Mouse (Mus musculus): ENCODE results near the gene Tbr1. TPM values are rescaled to one million over a fixed set of nuclear protein-coding genes. Genes with fewer than 3 reads are reported as not detected.

Tbr1 gene
- polyA plus RNA-seq, 1 experiment = 0.22 TPM

DNA sequence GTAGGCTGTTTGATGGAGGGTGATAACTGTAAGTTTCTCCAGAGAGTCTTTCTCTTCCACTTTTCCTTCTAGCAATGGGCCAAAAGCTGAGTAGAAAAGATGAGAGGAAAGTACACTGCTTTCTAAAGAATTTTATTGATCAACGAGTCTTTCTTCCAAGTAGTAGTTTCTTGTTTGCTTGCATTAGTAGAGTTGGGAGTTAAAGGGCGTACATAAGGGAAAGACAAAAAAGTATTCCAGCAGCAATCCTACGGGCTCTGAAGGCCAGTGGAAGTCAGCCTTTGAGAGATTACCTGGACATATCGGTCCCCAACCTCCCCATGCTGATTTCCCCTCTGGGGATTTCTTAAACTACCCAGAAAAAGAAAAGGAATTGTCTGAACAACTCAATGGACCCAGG lies 8.0 kb downstream of the Tbr1 start:
- no peak overlapping the region for H3K27ac ChIP-seq (ENCODE audit: control insufficient read depth, insufficient read depth, low read length)
- H3K4me1 ChIP-seq (replicated peaks; ENCODE audit: control insufficient read depth, insufficient read depth, low read length) = peaks cover 13% of the 10 kb centered on the region
- no peak for DNase-seq
- TF ChIP-seq CTCF (IDR thresholded peaks at IDR 0.05; ENCODE audit: borderline replicate concordance, control insufficient read depth, extremely low read depth, insufficient read depth, low read length, poor library complexity) = no peak
- TF ChIP-seq POLR2A (IDR thresholded peaks at IDR 0.05; ENCODE audit: control insufficient read depth, extremely low read depth, insufficient read depth, low read length, poor library complexity) = no peak
- peaks cover 42% of the 10 kb centered on the region for H3K27me3 ChIP-seq (ENCODE audit: control insufficient read depth, insufficient read depth, low read length)
- no peaks in the 10 kb centered on the region for H3K36me3 ChIP-seq (ENCODE audit: control insufficient read depth, insufficient read depth, low read length)
- H3K4me3 ChIP-seq (ENCODE audit: control insufficient read depth, insufficient read depth, low read length) = no peak overlapping the region
- WGBS = 53% methylated on average over 4 of the region's 4 CpGs

DNA sequence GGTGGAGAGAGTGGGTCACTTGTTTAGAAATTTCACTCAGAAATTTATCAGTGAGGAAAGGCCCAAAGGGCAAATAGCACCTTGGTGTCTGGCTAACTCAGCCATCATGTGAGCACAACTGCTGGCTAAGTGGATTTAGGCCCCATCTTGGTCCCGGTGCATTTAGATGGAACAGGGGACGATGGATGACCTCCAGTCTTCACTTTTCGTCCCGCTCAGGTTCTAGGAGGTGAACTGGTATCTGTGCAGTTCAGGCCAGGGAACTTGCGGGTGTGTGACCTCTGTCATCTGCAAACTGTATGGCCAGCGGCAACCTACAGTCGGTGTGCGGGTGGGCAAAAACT lies 8.4 kb downstream of the Tbr1 start:
- peaks cover 43% of the 10 kb centered on the region for H3K27me3 ChIP-seq (ENCODE audit: control insufficient read depth, insufficient read depth, low read length)
- no peaks in the 10 kb centered on the region for H3K36me3 ChIP-seq (ENCODE audit: control insufficient read depth, insufficient read depth, low read length)
- H3K27ac ChIP-seq (ENCODE audit: control insufficient read depth, insufficient read depth, low read length) = no peak overlapping the region
- peaks cover 13% of the 10 kb centered on the region for H3K4me1 ChIP-seq (replicated peaks; ENCODE audit: control insufficient read depth, insufficient read depth, low read length)
- no peak for TF ChIP-seq POLR2A (IDR thresholded peaks at IDR 0.05; ENCODE audit: control insufficient read depth, extremely low read depth, insufficient read depth, low read length, poor library complexity)
- no peak for TF ChIP-seq CTCF (IDR thresholded peaks at IDR 0.05; ENCODE audit: borderline replicate concordance, control insufficient read depth, extremely low read depth, insufficient read depth, low read length, poor library complexity)
- DNase-seq = no peak
- WGBS = 40% methylated on average over 8 of the region's 8 CpGs
- H3K4me3 ChIP-seq (ENCODE audit: control insufficient read depth, insufficient read depth, low read length) = no peak overlapping the region

DNA sequence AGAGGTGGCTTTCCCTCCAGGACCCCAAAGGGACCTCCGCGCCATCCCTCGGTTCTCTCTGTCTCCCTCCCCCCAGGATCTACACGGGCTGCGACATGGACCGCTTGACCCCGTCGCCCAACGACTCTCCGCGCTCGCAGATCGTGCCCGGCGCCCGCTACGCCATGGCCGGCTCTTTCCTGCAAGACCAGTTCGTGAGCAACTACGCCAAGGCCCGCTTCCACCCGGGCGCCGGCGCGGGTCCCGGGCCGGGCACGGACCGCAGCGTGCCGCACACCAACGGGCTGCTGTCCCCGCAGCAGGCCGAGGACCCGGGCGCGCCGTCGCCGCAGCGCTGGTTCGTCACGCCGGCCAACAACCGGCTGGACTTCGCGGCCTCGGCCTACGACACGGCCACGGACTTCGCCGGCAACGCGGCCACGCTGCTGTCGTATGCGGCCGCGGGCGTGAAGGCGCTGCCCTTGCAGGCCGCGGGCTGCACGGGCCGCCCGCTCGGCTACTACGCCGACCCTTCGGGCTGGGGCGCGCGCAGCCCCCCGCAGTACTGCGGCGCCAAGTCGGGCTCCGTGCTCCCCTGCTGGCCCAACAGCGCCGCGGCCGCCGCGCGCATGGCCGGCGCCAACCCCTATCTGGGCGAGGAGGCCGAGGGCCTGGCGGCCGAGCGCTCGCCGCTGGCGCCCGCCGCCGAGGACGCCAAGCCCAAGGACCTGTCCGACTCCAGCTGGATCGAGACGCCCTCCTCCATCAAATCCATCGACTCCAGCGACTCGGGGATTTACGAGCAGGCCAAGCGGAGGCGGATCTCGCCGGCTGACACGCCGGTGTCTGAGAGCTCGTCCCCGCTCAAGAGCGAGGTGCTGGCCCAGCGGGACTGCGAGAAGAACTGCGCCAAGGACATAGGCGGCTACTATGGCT lies 9.0 kb downstream of the Tbr1 start:
- TF ChIP-seq POLR2A (IDR thresholded peaks at IDR 0.05; ENCODE audit: control insufficient read depth, extremely low read depth, insufficient read depth, low read length, poor library complexity) = no peak
- TF ChIP-seq CTCF (IDR thresholded peaks at IDR 0.05; ENCODE audit: borderline replicate concordance, control insufficient read depth, extremely low read depth, insufficient read depth, low read length, poor library complexity) = no peak
- DNase-seq = no peak
- WGBS = 3% methylated on average over 121 of the region's 121 CpGs
- peaks cover 43% of the 10 kb centered on the region for H3K27me3 ChIP-seq (ENCODE audit: control insufficient read depth, insufficient read depth, low read length)
- H3K4me3 ChIP-seq (ENCODE audit: control insufficient read depth, insufficient read depth, low read length) = no peak overlapping the region
- no peaks in the 10 kb centered on the region for H3K36me3 ChIP-seq (ENCODE audit: control insufficient read depth, insufficient read depth, low read length)
- no peak overlapping the region for H3K27ac ChIP-seq (ENCODE audit: control insufficient read depth, insufficient read depth, low read length)
- H3K4me1 ChIP-seq (replicated peaks; ENCODE audit: control insufficient read depth, insufficient read depth, low read length) = peaks cover 13% of the 10 kb centered on the region

GRCm38 (mm10) chr2:61812536-61812935 lies 9.8 kb downstream of the Tbr1 start:
- Histone ChIP-seq H3K4me3 (ENCODE audit: control insufficient read depth, insufficient read depth, low read length) (no peak overlapping the region), H3K27ac (ENCODE audit: control insufficient read depth, insufficient read depth, low read length) (no peak overlapping the region), H3K4me1 (replicated peaks; ENCODE audit: control insufficient read depth, insufficient read depth, low read length) (peaks cover 11% of the 10 kb centered on the region), H3K36me3 (ENCODE audit: control insufficient read depth, insufficient read depth, low read length) (no peaks in the 10 kb centered on the region), H3K27me3 (ENCODE audit: control insufficient read depth, insufficient read depth, low read length) (peaks cover 37% of the 10 kb centered on the region)
- 8% methylated on average over 12 of the region's 12 CpGs for WGBS
- TF ChIP-seq CTCF (IDR thresholded peaks at IDR 0.05; ENCODE audit: borderline replicate concordance, control insufficient read depth, extremely low read depth, insufficient read depth, low read length, poor library complexity) = no peak
- TF ChIP-seq POLR2A (IDR thresholded peaks at IDR 0.05; ENCODE audit: control insufficient read depth, extremely low read depth, insufficient read depth, low read length, poor library complexity) = no peak
- no peak for DNase-seq

- H3K4me1 ChIP-seq (replicated peaks; ENCODE audit: control insufficient read depth, insufficient read depth, low read length) = peaks cover 11% of the 10 kb centered on the region
- no peak overlapping the region for H3K4me3 ChIP-seq (ENCODE audit: control insufficient read depth, insufficient read depth, low read length)
- H3K27me3 ChIP-seq (ENCODE audit: control insufficient read depth, insufficient read depth, low read length) = peaks cover 37% of the 10 kb centered on the region
- H3K27ac ChIP-seq (ENCODE audit: control insufficient read depth, insufficient read depth, low read length) = no peak overlapping the region
- no peaks in the 10 kb centered on the region for H3K36me3 ChIP-seq (ENCODE audit: control insufficient read depth, insufficient read depth, low read length)
- 16% methylated on average over 6 of the region's 6 CpGs for WGBS
- DNase-seq = no peak
- no peak for TF ChIP-seq CTCF (IDR thresholded peaks at IDR 0.05; ENCODE audit: borderline replicate concordance, control insufficient read depth, extremely low read depth, insufficient read depth, low read length, poor library complexity)
- no peak for TF ChIP-seq POLR2A (IDR thresholded peaks at IDR 0.05; ENCODE audit: control insufficient read depth, extremely low read depth, insufficient read depth, low read length, poor library complexity)
These were observed 10.4 kb downstream of the Tbr1 start for GRCm38 (mm10) chr2:61813106-61813505.

DNA sequence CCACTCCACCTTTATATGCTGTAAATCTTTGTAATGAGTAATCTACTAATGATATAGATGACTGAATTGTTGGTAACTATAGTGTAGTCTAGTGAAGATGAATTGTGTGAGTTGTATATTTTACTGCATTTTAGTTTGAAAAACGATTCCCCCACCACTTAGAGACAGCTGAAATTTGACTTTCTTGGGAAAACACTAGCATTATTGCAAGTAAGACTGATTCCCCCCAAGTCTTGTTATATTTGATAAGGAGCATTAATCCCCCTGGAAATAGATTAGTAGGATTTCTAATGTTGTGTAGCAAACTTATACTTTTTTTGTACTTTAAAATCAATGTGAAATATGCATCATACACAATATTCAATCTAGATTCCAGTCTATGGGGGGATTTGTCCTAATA lies 10.8 kb downstream of the Tbr1 start:
- TF ChIP-seq POLR2A (IDR thresholded peaks at IDR 0.05; ENCODE audit: control insufficient read depth, extremely low read depth, insufficient read depth, low read length, poor library complexity) = no peak
- TF ChIP-seq CTCF (IDR thresholded peaks at IDR 0.05; ENCODE audit: borderline replicate concordance, control insufficient read depth, extremely low read depth, insufficient read depth, low read length, poor library complexity) = no peak
- no peak for DNase-seq
- Histone ChIP-seq H3K27me3 (ENCODE audit: control insufficient read depth, insufficient read depth, low read length) (peaks cover 36% of the 10 kb centered on the region), H3K4me3 (ENCODE audit: control insufficient read depth, insufficient read depth, low read length) (no peak overlapping the region), H3K4me1 (replicated peaks; ENCODE audit: control insufficient read depth, insufficient read depth, low read length) (peaks cover 11% of the 10 kb centered on the region), H3K36me3 (ENCODE audit: control insufficient read depth, insufficient read depth, low read length) (no peaks in the 10 kb centered on the region), H3K27ac (ENCODE audit: control insufficient read depth, insufficient read depth, low read length) (no peak overlapping the region)
- 20% methylated on average over 1 of the region's 1 CpGs for WGBS

Data from thymus, adult 2 months (tissue).